Mouse (Mus musculus): ENCODE data around the gene Myh13. TPM values are rescaled to one million over a fixed set of nuclear protein-coding genes. Genes with fewer than 3 reads are reported as not detected.

The Myh13 gene
- total RNA-seq (2021) = not detected
- long read RNA-seq, experiment 1 = 0 reads
- long read RNA-seq, experiment 2 = 0 reads

DNA sequence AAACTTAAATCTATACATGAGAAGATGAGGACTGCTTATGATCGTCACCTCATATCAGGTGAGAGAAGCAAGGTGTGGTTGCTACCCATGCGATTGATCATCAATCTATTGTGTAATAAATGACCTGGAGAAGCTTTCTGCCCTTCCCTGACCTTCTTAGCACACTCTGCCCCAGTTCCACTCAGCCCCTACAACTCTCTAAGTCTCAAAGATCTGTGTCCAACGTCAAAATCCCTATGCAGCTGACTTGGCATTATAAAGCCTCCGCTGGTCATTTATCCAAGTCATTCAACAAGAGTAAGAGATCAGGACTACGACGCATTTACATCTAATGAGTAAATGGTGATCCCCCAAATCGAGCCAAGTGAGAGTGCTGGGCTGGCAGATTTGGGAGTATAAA is at the start of gene Myh13:
Gene Myh13, plus strand, starts transcription at position 301 of the 400 bp plus-strand sequence.
- DNase-seq = no peak

DNA sequence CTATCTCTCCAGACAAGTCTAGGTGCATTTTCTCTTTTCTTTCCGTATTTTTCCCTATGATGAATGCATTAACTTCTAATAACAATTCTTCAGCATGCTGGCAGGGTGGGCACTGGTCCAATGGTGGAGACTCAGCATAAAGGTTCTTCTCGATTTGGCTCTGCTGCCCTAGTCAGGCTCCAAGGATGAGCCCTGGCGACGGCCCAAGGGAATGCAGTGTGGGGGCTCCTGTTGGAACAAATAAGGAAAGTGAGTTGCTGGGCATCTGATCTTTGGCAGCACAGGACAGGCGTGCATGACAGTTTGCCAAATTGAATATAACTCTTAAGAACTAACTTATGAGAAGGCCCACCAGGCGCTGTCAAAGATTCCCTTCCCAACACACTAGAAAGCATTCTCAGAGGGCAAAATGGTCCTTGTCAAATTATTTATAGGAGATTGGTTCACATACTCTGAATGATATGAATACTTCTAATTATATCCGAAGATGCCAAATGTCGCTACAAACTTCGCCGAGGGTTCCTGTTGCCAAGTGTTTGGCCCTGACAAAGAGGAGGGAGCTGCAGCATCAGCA is 44.8 kb upstream of the Myh13 start, which contains the start of gene Myh8:
Gene Myh8, plus strand, starts transcription at position 524 of the 574 bp plus-strand sequence.
- peak in 1 of 2 experiments; percentile 16 for DNase-seq

DNA sequence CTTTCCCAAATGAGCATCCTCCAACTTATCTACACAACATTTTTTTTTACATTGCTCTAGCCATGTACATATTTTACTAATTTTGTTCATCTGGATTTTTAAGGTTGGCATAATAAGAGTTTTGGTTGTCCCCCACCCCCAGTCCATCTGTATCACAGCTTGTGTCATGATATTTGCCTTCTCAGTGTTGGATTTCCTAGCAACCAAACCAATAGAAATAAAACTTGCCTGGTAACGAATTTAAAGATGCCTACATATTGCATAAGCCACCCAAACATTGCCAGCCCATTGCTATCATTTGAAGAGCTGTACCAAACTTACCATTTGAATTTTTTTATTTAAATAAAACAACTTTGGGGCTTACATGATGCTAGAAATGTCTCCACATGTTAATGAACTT is 28.0 kb upstream of the Myh13 start:
- no peak for DNase-seq

DNA sequence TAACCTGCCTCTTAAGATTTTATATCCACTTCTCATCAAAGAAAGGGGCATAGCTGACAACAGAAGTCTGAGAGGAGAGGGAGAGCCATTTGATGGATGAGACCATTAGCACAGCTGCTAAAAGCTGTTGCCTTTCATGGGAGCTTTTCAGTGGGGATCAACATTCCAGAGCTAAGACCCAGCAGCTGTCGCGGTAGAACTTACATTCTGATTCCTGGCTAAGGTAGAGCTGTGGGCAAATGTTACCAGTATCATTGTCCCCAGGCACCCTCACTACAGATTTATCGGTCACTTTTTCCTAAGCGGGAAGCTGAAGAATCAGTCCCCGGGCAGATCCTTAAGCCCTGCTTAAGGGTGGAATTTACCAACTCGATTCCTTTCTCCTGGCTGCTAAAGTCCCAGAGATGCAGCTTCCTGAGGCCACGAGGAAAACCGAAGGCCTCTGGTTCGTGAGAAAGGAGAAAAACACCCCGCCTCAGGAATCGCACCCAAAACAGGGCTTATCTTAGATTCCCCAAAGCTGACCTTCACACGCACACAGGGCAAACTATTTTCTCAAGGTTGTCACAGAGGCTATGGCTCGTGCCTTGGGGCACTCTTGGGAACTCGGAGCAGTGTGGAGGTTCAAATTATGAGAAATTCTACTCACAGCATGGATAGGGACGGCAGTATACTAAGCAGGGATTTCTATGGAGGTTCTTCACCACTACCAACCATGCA is 7.6 kb upstream of the Myh13 start:
- peak in 1 of 2 experiments; percentile 3 for DNase-seq

DNA sequence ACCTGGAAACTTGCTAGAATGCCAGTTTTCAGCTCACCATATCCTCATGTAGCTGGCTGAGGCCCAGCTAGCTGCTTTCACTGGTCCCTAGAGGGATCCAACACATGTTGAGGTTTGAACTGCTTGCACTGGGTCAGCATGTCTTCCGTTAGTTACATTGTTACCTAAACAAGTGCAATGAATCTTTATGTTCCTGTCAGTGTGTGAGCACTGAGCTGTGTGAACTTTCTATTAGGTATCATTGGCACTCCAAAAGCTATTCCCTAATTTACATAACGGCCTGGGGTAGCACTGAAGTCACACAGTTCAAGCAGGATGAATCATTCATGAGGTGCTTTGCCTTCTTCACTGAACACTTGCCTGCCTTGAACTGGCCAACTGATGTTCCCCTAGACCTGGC is 5.1 kb downstream of the Myh13 start:
- no peak for DNase-seq

DNA sequence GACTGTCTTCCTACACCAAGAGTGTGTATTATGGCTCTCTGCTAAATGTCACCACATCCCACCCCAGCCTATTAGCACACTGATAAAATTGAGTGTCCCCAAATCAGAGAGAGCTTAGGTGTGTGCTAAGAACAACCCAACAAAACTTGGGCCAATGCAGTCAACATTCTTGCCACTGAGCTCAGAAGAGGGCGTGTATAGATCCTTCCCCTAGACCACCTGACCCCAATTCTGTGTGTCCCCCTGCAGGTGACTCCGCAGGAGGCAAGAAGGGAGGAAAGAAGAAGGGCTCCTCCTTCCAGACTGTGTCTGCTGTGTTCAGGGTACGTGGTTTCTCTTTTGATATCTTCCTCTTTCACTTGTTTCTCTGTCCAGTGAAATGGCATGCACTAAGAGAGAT is 23.1 kb downstream of the Myh13 start:
- DNase-seq = no peak

DNA sequence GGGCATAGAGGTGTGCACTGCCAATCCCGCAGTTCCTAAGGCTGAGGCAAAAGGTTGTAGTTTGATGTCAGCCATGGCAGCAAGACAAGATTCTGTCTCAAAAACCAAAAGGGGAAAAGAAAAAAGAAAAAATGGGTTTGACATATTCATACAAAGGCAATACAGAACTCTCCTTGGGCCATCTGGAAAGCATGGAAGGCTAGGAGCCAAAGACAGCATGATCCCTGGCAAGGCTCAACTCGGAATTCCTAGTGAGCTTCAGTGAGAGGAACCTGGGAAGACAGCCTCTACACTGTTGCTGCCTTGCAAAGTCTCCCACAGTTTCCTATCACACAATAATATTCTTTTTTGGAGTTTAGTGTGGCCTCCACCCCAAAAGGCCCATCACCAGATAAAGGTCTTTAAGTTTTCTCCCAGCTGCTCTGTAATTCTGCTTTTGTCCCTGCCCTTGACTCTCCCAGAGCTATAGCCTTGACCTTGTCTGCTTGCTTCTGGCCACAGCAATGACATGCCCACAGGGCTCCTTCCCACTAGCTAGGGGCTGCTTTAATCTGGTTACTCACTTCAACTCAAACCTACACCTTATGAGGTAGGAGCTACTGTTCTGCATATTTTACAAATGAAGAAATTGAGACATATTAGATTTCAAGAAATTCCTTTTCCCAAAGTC is 23.9 kb downstream of the Myh13 start:
- no peak for DNase-seq

DNA sequence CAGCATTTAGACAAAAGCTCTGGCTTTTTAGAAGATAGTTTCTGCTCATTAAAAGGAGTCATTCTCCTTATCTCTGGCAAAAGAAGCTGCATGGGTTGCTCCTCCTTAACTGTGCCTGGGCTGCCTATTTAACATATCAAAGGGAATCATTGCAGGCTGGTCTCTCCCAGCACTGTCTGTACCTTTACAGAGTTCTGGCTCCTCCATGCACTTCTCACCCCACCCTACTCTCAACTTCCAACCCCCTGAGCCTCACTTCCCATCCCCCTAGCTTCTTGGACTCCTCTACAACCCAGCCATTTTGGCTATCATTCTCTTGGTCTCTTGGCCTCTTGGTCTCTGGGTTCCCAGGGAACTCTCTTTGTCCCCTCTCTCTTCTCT is 24.4 kb downstream of the Myh13 start:
- no peak for DNase-seq

DNA sequence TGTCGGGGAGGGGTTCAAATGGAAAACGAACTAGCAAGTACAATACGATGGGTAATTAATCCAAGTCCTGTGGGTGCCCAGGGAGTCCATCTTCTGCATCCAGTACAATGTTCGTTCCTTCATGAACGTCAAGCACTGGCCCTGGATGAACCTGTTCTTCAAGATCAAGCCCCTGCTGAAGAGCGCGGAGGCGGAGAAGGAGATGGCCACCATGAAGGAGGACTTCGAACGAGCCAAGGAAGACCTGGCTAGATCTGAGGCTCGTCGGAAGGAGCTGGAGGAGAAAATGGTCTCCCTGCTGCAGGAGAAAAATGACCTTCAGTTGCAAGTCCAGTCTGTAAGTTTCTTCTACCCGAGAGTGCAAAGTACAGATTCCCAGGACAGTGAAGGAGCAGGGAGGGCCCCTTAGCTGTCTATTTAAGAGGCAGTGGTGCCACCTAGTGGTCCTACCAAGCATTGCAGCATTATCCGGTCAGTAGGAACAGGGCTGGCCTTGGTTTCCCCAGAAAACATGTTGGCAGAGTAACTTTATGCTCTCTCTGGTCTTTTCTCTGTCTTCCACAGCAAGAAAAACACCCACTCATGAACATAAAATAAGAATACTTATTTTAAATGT is 28.8 kb downstream of the Myh13 start:
- DNase-seq = peak; percentile 76

DNA sequence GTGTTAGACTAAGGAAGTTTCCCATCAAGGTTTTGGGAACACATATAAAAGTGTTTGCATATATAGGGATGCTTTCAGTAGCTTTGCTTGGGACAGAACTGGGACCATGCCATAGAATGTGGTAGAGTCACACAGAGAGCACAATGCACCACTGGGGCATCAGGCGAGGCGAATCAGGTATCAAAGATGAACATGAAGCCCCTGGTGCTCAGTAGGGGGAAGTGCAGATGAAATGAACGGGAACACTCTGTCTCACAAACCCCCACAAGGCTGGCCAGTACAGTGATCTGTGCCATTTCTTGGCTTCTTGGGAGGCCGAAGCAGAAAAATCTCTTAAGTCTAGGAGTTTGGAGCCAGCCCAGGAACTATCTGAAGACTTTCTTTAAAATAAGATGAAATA is 31.6 kb downstream of the Myh13 start:
- DNase-seq = no peak

DNA sequence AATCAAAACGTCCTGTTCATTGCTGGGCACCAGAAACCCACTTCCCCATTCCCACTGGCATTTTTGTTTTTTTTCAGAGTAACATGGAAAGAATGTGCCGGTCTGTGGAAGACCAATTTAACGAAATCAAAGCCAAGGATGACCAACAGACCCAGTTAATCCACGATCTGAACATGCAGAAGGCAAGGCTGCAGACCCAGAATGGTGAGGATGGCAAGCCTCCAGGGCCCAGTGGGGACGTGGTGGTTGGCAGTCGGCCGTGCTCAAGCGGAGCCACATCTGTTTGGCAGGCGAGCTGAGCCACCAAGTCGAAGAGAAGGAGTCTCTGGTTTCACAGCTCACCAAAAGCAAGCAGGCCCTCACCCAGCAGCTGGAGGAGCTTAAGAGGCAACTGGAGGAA is 36.6 kb downstream of the Myh13 start:
- no peak for DNase-seq

DNA sequence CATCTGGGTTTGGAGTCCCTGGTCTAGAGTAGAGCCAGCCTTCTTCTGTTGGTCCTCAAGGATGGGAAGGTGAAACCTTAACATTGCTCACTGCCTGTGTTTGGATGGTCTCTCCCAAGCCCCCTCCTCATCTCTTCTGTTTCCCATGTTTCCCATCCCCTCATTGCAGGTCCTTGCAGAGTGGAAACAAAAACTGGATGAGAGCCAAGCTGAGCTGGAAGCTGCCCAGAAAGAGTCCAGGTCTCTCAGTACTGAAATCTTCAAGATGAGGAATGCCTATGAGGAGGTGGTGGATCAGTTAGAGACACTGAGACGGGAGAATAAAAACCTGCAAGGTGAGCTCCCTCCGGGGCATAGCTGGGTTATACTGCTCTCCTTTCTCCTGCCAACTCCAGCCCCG is 40.8 kb downstream of the Myh13 start:
- DNase-seq = no peak

DNA sequence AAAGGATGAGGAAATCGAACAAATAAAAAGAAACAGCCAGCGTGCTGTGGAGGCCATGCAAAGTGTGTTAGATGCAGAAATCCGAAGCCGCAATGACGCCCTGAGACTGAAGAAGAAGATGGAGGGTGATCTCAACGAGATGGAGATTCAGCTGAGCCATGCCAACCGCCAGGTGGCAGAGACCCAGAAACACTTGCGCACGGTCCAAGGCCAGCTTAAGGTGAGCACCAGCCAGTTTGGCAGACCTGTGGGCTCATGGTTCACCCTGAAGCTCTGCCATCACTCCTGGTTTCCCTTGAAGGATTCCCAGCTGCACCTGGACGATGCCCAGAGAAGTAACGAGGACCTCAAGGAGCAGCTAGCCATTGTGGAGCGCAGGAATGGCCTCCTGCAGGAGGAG is 43.1 kb downstream of the Myh13 start:
- DNase-seq = no peak

DNA sequence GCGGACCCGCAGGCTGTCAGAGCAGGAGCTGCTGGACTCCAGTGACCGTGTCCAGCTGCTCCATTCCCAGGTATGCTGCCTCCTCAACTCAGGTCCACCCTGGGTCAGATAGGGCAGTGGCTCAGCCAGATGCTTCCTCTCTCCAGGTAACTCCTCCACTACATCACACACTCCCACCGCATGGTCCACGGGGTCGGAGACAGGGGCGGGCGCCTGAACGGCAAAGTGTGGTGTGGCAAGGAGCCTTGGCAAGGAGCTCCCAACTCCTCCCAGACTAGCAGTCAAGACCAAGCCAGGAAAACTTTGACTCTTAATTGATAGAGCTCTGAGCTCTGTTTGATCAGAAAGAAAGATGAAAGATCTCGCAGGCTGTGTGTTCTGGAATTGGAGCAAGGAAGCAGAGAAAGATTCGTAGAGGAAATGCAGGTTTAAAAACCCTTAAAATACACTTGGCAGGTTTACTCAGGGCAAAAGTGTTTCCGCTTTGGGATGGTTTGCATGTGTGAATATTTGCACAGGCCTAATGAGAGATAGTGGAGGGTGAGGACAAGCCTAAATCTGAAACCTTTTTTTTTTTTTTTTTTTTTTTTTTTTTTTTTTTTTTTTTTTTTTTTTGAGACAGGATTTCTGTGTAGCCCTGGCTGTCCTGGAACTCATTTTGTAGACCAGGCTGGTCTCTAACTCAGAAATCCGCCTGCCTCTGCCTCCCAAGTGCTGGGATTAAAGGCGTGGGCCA is 43.7 kb downstream of the Myh13 start:
- DNase-seq = no peak

DNA sequence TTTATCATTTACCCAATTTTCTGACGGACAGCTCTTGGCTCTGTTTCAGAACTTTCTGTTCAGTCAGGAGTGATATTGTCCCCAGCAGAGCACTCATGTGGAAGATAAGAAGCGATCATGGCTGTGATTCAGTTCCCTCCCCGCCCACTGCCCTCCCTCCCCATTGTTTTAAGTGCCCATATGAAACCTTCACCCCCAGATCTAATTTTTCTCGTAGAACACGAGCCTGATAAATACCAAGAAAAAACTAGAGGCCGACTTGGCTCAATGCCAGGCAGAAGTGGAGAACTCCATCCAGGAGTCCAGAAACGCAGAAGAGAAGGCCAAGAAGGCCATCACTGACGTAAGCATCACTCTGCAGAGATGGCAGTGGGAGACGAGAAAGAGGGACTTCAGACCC is 45.5 kb downstream of the Myh13 start:
- no peak for DNase-seq

DNA sequence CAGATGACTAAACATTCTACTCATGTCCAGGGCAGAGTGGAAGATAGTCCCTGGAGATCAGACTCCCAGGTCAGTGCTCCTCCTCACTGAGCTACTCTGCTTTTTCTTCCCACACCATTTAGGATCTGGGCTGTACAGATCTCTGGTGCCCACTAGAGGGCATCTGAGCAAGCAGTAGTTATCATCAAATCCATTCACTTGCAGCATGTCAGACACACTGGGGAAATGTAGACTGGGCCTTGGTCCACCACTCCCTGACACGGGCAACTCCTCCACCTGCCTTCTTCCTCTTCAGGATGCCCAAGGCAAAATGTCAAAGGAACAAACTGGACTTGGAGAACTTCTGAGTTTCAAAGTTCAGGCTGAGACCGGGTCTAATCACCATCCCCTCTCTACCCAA is 51.9 kb downstream of the Myh13 start:
- peak; percentile 36 to 41 for DNase-seq

DNA sequence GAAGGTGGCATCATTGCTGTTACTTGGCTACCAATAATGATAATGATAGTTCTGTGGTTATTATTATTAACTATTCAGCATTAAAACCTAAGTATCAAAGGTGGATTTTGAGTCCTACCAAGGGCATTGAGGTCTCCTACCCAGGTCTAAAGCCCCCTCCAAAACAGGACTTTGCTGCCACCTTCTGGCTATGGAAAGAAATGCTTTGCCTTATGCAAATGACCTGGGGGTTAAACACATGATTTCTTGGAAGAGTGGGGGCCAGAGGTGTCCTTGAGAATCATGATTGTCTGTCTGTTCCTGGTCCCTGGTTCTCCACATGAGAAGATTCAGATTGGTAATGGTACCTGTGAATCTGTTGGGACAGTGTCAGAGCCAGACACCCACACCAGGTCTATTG is 54.9 kb downstream of the Myh13 start:
- DNase-seq = peak in 1 of 2 experiments; percentile 15

DNA sequence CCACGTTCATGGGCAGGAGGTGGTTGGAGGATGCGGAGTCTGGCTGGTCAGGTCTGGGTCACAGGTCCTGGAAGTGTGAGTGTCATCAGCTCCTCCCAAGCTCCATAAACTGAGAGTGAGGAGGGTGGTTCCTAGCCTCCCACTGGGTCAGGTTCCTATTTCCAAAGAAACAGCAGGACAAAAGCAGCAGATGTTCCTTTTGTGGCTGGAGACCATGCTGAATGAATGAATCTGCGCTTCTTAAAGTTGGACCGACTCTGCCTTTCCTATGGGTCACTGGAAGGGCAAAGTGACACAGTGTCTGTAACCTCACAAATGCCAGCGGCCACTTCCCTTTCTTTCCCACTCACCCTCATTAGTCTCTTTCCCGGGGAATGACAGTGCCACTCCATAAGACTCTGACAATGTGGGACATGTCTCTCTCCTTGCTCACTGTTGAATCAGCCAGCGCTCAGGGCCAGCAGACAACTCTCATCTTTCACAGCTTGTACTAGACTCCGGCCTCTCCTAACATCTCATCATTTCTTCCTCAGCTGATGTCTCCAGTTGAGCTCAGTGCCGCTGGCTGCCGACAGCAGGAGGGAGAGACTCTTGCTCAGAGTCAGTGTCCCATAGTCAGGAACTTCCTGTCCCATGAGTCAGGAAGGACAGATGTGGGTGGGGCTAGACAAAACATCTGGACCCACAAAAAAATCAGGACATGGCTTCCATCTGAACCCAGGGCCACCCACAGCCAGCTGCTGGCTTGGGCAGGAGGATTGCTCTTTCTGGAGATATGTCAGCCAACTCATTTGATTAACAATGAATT is 58.4 kb downstream of the Myh13 start:
- peak; percentile 8 to 17 for DNase-seq

DNA sequence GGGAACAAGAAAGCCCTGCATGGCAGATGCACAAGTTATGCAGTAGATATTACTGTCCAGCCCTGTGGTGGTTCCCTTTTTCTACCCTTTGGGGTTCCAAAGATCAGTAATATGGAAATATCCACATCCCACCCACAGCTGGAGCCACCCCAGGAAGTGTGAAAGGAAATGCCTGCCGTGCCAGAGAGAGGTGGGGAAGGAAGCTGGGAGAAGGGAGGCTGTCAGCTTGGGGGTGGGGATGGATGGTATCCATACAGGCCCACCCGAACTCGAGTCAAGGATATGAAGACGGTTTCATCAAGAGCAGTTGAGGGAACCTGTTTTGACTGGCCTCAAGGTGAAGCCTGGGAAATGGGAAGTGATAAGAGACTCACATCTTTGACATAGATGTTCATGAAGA is 60.4 kb downstream of the Myh13 start:
- DNase-seq = peak; percentile 13 to 31

DNA sequence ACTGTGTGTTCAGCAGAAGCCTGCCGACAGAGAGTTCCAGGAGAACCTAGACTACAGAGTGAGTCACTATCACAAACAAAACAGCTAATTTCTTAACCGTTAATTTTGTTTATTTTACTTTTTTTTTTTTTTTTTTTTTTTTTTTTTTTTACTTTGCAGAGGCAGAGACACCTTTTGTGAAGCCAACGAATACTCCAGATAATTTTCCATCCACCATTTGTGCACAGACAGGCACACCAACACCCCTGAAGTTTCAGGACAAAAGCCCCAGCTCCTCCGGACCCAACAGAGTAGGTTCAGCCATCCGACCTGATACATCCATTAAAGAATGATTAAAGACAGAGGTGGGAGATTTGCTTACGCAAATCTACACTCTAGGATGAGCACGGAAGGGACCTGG is 63.2 kb downstream of the Myh13 start:
- no peak for DNase-seq

DNA sequence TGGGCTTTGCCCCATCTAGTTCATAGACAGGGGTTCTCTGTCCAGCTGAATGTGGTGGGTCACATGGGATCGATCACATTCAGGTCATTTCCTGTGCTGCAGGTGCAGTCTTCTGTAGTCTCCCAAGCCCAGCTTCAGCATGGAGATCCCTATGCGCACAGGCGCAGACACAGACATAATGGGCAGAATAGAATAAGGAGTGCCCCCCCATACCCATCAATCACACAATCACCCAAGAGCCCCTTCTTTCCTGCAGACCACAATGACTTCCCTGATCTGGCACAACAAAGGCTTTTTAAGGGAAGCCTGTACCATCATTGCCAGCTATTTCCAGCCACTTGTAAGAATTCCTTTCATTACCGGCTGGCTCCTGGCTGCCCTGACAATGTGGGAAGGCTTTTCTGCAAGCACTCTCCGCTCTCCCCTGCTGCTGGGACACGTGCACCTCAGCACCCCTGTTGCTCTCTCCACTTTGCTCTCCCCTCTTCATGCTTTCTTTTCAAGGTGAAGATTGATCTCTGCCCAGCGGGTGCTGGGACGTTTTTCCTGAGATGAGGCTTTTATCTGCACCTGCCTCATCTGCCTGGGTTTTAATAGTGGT is 65.5 kb downstream of the Myh13 start:
- no peak for DNase-seq

Data from adrenal gland, postnatal 36 days (tissue).